Mouse (Mus musculus): ENCODE results near the gene Ccdc187. TPM values are rescaled to one million over a fixed set of nuclear protein-coding genes. Genes with fewer than 3 reads are reported as not detected.

Ccdc187 gene
- polyA plus RNA-seq, 1 experiment, result not detected

- Histone ChIP-seq H3K79me3 (ENCODE audit: low read depth) (no peaks in the 10 kb centered on the region), H3ac (ENCODE audit: control insufficient read depth, insufficient read length, low read depth) (no peak overlapping the region), H3K4me3 (ENCODE audit: insufficient read depth, poor library complexity, severe bottlenecking) (no peak overlapping the region), H3K27me3 (ENCODE audit: control insufficient read depth, insufficient read depth, insufficient read length) (no peaks in the 10 kb centered on the region), H3K36me3 (ENCODE audit: control insufficient read depth, insufficient read depth) (peaks cover 46% of the 10 kb centered on the region), H3K79me2 (ENCODE audit: control insufficient read depth, insufficient read depth) (peaks cover 8% of the 10 kb centered on the region)
- TF ChIP-seq CTCF (IDR thresholded peaks at IDR 0.05; ENCODE audit: control insufficient read depth, insufficient read depth, insufficient read length) (peak; percentile 92), MYOD1 (IDR thresholded peaks at IDR 0.05; ENCODE audit: control insufficient read depth, insufficient read length, low read depth) (no peak), CEBPB (IDR thresholded peaks at IDR 0.05; ENCODE audit: low read depth) (peak; percentile 97), MAX (IDR thresholded peaks at IDR 0.05) (no peak), USF1 (IDR thresholded peaks at IDR 0.05; ENCODE audit: low read depth) (no peak), FOSL1 (IDR thresholded peaks at IDR 0.05; ENCODE audit: insufficient read depth, low read length, poor library complexity, severe bottlenecking) (no peak), MYOG (IDR thresholded peaks at IDR 0.05; ENCODE audit: control insufficient read depth, extremely low read depth, insufficient read length) (no peak)
Observed at GRCm38 (mm10) chr2:26325386-26326181, 31.2 kb upstream of the Ccdc187 start.

GRCm38 (mm10) chr2:26324917-26325316, 30.6 kb upstream of the Ccdc187 start:
- Histone ChIP-seq H3K79me2 (ENCODE audit: control insufficient read depth, insufficient read depth) (peaks cover 12% of the 10 kb centered on the region), H3K27me3 (ENCODE audit: control insufficient read depth, insufficient read depth, insufficient read length) (no peaks in the 10 kb centered on the region), H3K4me3 (ENCODE audit: insufficient read depth, poor library complexity, severe bottlenecking) (no peak overlapping the region), H3K79me3 (ENCODE audit: low read depth) (no peaks in the 10 kb centered on the region), H3K36me3 (ENCODE audit: control insufficient read depth, insufficient read depth) (peaks cover 46% of the 10 kb centered on the region), H3ac (ENCODE audit: control insufficient read depth, insufficient read length, low read depth) (no peak overlapping the region)
- TF ChIP-seq USF1 (IDR thresholded peaks at IDR 0.05; ENCODE audit: low read depth) (no peak), FOSL1 (IDR thresholded peaks at IDR 0.05; ENCODE audit: insufficient read depth, low read length, poor library complexity, severe bottlenecking) (no peak), CTCF (IDR thresholded peaks at IDR 0.05; ENCODE audit: control insufficient read depth, insufficient read depth, insufficient read length) (no peak), MAX (IDR thresholded peaks at IDR 0.05) (no peak), CEBPB (IDR thresholded peaks at IDR 0.05; ENCODE audit: low read depth) (no peak), MYOD1 (IDR thresholded peaks at IDR 0.05; ENCODE audit: control insufficient read depth, insufficient read length, low read depth) (no peak)

DNA sequence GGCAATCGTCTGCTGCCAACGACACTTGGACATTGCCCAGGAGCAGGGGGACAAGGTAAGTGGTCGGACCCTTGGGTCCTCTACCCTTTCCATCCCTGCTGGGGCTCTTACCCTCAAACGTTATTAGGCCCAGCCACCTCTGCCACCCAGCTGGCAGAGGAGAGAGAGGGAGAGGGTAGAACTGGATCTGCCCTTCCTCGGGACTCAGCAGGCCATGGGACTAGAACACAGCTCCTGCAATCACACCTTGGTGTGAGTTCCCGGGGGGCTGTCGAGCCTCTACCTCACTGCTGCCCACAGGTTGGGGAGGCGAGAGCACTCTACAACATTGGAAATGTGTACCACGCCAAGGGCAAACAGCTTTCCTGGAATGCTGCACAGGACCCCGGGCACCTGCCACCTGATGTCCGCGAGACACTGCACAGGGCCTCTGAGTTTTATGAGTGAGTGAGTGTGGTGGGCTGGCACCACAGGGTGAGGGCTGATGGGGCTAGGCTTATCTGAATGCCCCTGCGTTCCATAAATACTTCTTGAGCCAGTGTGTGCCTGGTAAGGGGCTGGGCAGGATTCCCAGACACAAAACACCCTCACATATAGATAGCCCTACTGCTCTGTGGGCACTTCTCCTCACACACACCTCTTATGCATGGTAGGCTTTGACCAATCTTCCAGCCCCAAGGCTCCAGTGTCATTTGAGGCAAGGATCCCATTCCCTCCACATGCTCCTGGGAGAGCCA, 29.4 kb upstream of the Ccdc187 start:
- no peaks in the 10 kb centered on the region for H3K27me3 ChIP-seq (ENCODE audit: control insufficient read depth, insufficient read depth, insufficient read length)
- peaks cover 45% of the 10 kb centered on the region for H3K36me3 ChIP-seq (ENCODE audit: control insufficient read depth, insufficient read depth)
- peaks cover 18% of the 10 kb centered on the region for H3K79me2 ChIP-seq (ENCODE audit: control insufficient read depth, insufficient read depth)
- TF ChIP-seq MYOD1 (IDR thresholded peaks at IDR 0.05; ENCODE audit: control insufficient read depth, insufficient read length, low read depth), result no peak
- no peak for TF ChIP-seq CTCF (IDR thresholded peaks at IDR 0.05; ENCODE audit: control insufficient read depth, insufficient read depth, insufficient read length)
- no peak for TF ChIP-seq MYOG (IDR thresholded peaks at IDR 0.05; ENCODE audit: control insufficient read depth, extremely low read depth, insufficient read length)
- TF ChIP-seq FOSL1 (IDR thresholded peaks at IDR 0.05; ENCODE audit: insufficient read depth, low read length, poor library complexity, severe bottlenecking), result no peak
- no peak for TF ChIP-seq USF1 (IDR thresholded peaks at IDR 0.05; ENCODE audit: low read depth)
- TF ChIP-seq MAX (IDR thresholded peaks at IDR 0.05), result no peak
- no peak for TF ChIP-seq CEBPB (IDR thresholded peaks at IDR 0.05; ENCODE audit: low read depth)
- no peak overlapping the region for H3K4me3 ChIP-seq (ENCODE audit: insufficient read depth, poor library complexity, severe bottlenecking)
- no peak overlapping the region for H3ac ChIP-seq (ENCODE audit: control insufficient read depth, insufficient read length, low read depth)
- H3K79me3 ChIP-seq (ENCODE audit: low read depth), result no peaks in the 10 kb centered on the region

DNA sequence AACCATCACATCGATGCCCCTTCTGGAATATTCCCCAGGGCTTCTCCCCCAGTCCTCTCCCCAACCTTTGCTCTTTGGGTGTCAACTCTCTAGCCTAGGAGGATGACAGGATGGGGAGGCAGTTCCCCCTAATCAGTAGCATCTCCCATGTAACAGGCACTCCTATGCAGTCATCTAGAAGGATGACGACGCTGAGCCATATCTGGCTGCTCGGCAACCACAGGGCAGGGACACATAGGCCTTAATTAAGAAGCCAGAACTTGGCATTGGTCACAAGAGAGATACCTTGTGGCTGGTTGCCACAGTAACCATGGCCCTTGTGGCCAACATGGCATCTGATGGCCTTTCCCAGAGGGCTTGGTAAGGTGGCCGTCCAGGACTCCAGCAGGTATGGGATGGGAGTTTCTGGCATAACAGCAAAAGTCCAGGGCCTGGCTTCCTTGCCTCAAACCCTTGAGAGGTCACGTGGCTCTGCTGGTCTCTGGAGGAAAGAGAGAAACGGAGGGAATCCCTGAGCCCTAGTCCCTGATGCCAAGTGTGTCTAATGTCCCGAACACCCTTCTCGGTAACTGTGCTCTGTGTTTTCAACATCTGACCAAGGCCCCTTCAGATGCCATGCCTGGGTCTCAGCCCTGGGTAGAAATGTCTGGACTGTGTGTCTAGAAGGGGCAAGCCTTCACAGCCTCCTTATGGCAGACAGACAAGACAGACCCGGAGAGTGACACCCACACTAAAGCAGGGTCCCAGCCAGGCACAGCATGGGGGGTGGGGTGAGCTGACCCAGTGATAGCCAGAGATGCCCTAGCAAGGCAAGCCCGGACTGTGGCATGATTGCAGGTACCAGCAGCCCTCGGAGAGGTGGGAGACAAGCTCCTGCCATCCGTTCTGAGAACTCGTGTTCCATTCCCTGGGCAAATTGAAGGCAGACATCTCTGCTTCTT, 26.2 kb upstream of the Ccdc187 start:
- H3K79me2 ChIP-seq (ENCODE audit: control insufficient read depth, insufficient read depth), result peaks cover 41% of the 10 kb centered on the region
- H3K79me3 ChIP-seq (ENCODE audit: low read depth), result peaks cover 2% of the 10 kb centered on the region
- no peak overlapping the region for H3ac ChIP-seq (ENCODE audit: control insufficient read depth, insufficient read length, low read depth)
- TF ChIP-seq MYOD1 (IDR thresholded peaks at IDR 0.05; ENCODE audit: control insufficient read depth, insufficient read length, low read depth) (no peak), FOSL1 (IDR thresholded peaks at IDR 0.05; ENCODE audit: insufficient read depth, low read length, poor library complexity, severe bottlenecking) (no peak), CTCF (IDR thresholded peaks at IDR 0.05; ENCODE audit: control insufficient read depth, insufficient read depth, insufficient read length) (no peak), MYOG (IDR thresholded peaks at IDR 0.05; ENCODE audit: control insufficient read depth, extremely low read depth, insufficient read length) (no peak), USF1 (IDR thresholded peaks at IDR 0.05; ENCODE audit: low read depth) (no peak), MAX (IDR thresholded peaks at IDR 0.05) (no peak), CEBPB (IDR thresholded peaks at IDR 0.05; ENCODE audit: low read depth) (no peak)
- no peak overlapping the region for H3K4me3 ChIP-seq (ENCODE audit: insufficient read depth, poor library complexity, severe bottlenecking)
- H3K36me3 ChIP-seq (ENCODE audit: control insufficient read depth, insufficient read depth), result peaks cover 18% of the 10 kb centered on the region
- H3K27me3 ChIP-seq (ENCODE audit: control insufficient read depth, insufficient read depth, insufficient read length), result no peaks in the 10 kb centered on the region

Data from C2C12 (cell line).